Mouse (Mus musculus) heart, embryonic 14.5 days (tissue): ENCODE measurements around the gene Tpd52l1. TPM values are rescaled to one million over a fixed set of nuclear protein-coding genes. Genes with fewer than 3 reads are reported as not detected.
"Not testable (repeated sequence)": the region's sequence is repeated elsewhere in the genome, so short reads cannot be mapped to it uniquely, and the experiment has no call there.

Source experiments
- ATAC-seq: fragments of 200-750 bp; cut with Nextera tagmentation; 2 replicates; pipeline ENCODE4 v1.8.0; 2017; ENCODE audit warnings: low read depth, moderate TSS enrichment; ENCODE audit not compliant: insufficient number of reproducible peaks, insufficient read depth, low FRiP score
- H3K27ac ChIP-seq, 2 experiments: fragments of 200-500 bp in 1 of 2; fragments of 300-500 bp in 1 of 2; sonication (generic) in 1 of 2; replicated peaks in 1 of 2; 2 replicates each; pipeline ENCODE4 v1.5.1; 2012 to 2014; ENCODE audit warnings: low read depth in 2 of 2, low read length in 2 of 2, control low read depth in 1 of 2, mild to moderate bottlenecking in 1 of 2, mixed read lengths in 1 of 2; ENCODE audit not compliant: control insufficient read depth in 1 of 2, insufficient read depth in 1 of 2
- H3K27me3 ChIP-seq: fragments of 300-500 bp; sonication (generic); 2 replicates; pipeline ENCODE4 v1.6.1; 2014; ENCODE audit warnings: mild to moderate bottlenecking, low read length, control low read depth; ENCODE audit not compliant: control insufficient read depth, insufficient read depth
- H3K36me3 ChIP-seq: fragments of 300-500 bp; sonication (generic); 2 replicates; pipeline ENCODE4 v1.6.1; 2014; ENCODE audit warnings: mild to moderate bottlenecking, control low read depth, low read length, mixed read lengths; ENCODE audit not compliant: control insufficient read depth, insufficient read depth
- H3K4me1 ChIP-seq, 2 experiments: fragments of 200-500 bp in 1 of 2; fragments of 300-500 bp in 1 of 2; sonication (generic) in 1 of 2; 2 replicates each; pipeline ENCODE4 v1.6.1; 2012 to 2014; ENCODE audit warnings: low read length in 2 of 2, control low read depth in 1 of 2, mixed read lengths in 1 of 2; ENCODE audit not compliant: control insufficient read depth in 2 of 2, insufficient read depth in 2 of 2
- H3K4me2 ChIP-seq: fragments of 300-500 bp; sonication (generic); 2 replicates; pipeline ENCODE4 v1.6.1; 2014; ENCODE audit warnings: mild to moderate bottlenecking, low read length
- H3K4me3 ChIP-seq, 2 experiments: fragments of 200-500 bp in 1 of 2; fragments of 300-500 bp in 1 of 2; sonication (generic) in 1 of 2; 2 replicates each; pipeline ENCODE4 v1.5.1; 2012 to 2014; ENCODE audit warnings: low read length in 2 of 2, mild to moderate bottlenecking in 2 of 2, control low read depth in 1 of 2, low read depth in 1 of 2, moderate library complexity in 1 of 2; ENCODE audit not compliant: control insufficient read depth in 1 of 2, insufficient read depth in 1 of 2
- H3K9ac ChIP-seq: fragments of 300-500 bp; sonication (generic); 2 replicates; pipeline ENCODE4 v1.6.1; 2014; ENCODE audit warnings: mild to moderate bottlenecking, low read length
- H3K9me3 ChIP-seq: fragments of 300-500 bp; sonication (generic); 2 replicates; pipeline ENCODE4 v1.6.1; 2016; ENCODE audit warnings: low read length, control low read depth; ENCODE audit not compliant: control insufficient read depth
- WGBS: fragments of 180-500 bp; shearing (Covaris S2); extraction: QIAGEN DNeasy Blood & Tissue Kit; methylation state at CpG from one replicate; pipeline ENCODE4 v1.1.7; 2014; 5-methylcytosine and 5-hydroxymethylcytosine counted together
- polyA plus RNA-seq: library from polyadenylated mRNA; unstranded; fragments of >200 nt; fragmentation: Nextera tagmentation; extraction: Ambion mirVana; gene quantifications from 2 replicates; pipeline ENCODE4 v1.2.1, GENCODE M21; 2014

Tpd52l1 gene
- polyA plus RNA-seq, 1 experiment from 2014 or later, result 18.9 TPM

DNA sequence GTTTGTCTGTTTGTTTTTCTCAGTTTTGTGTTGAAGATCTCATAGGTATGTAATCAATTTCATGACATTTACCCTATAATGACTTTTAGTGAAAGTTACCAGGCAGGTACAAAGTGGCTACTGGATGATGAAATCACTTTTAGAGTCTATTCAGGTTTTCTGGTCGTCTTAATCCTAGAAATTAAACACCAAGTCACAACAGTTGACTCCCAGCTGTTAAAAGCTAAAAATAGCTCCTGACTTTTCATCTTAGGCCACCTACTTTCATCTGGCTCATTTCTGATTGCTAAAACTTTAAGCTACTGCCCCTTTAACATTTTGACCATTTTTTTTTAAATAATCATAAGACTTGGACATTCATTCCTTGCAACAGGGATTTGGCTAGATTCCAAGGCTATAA, 1.3 kb upstream of the Tpd52l1 start:
- Histone ChIP-seq H3K36me3 (no peaks in the 10 kb centered on the region), H3K4me2 (no peak overlapping the region), H3K27ac (no peak overlapping the region), H3K4me1 (peaks cover 0 to 4% of the 10 kb centered on the region in 2 experiments; a peak in 1 of 4 replicates), H3K4me3 (no peak overlapping the region), H3K27me3 (no peaks in the 10 kb centered on the region), H3K9ac (no peak overlapping the region), H3K9me3 (no peaks in the 10 kb centered on the region)
- 36% methylated on average over 1 of the region's 1 CpGs for WGBS
- no peak for ATAC-seq

DNA sequence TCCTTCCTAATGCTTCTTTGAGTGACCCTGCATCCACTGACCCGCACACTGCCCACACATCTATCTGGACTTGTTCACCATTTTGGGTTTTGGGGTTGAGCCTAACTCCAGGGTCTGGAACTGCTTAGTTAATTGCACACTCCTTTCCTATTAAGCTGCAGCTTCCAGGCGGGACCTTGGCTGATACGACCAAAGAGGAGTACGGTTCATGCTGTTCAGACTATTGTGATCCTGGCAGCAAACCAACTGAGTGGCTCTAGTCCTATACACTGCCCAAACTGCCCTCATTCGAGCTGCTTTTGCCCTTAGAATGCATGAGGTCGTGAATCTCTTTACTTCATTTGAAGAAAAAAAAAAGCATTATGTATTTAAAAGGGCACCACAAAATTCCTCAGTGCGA, 1.6 kb downstream of the Tpd52l1 start:
- no peaks in the 10 kb centered on the region for H3K9me3 ChIP-seq
- H3K36me3 ChIP-seq, result no peaks in the 10 kb centered on the region
- H3K4me3 ChIP-seq, result no peak overlapping the region
- WGBS, result 76% methylated on average over 7 of the region's 7 CpGs
- peaks cover 0 to 4% of the 10 kb centered on the region in 2 experiments; a peak in 1 of 4 replicates for H3K4me1 ChIP-seq
- no peak overlapping the region for H3K27ac ChIP-seq
- H3K4me2 ChIP-seq, result no peak overlapping the region
- no peak for ATAC-seq
- H3K9ac ChIP-seq, result no peak overlapping the region
- no peaks in the 10 kb centered on the region for H3K27me3 ChIP-seq

DNA sequence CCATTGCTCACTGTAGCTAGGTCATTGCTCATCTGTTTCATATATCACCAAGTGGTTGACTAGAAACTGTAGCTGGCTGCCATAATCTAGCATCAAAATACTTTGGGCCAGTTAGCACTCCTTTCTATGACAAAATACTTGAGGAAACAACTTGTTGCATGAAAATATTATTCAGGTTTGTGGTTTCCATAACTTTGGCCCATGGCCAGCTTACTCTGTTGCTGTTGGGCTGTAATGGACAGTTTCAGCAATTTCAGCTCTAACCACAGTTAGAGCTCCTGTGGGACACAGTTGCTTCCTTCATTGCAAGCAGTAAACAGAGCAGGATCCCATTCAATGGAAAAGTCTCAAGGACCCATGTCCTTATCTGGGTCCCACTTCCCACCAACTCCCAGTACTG, 4.3 kb downstream of the Tpd52l1 start:
- Histone ChIP-seq H3K36me3 (no peaks in the 10 kb centered on the region), H3K9me3 (no peaks in the 10 kb centered on the region), H3K4me1 (no peaks in the 10 kb centered on the region; a peak in 1 of 4 replicates), H3K27ac (no peak overlapping the region), H3K4me2 (no peak overlapping the region), H3K9ac (no peak overlapping the region), H3K27me3 (no peaks in the 10 kb centered on the region), H3K4me3 (no peak overlapping the region)
- ATAC-seq, result no peak

DNA sequence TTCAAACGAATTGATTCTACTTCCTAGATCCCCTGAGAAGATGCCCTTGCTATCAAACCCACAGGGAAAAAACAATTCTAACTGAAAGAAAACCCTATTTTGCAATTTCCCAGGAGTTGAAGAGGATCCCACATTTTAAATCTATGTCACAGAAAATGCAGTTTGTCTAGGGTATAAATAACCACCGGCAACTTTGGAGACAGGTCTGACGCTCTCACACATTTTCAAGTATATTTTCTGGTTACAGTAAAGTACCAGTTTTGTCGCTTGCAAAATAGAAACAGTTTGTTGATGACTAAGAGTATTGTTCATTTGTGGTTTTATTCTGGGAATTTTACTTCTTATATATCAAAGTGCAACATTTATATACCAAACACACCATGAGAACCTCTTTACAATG, 9.7 kb downstream of the Tpd52l1 start:
- no peaks in the 10 kb centered on the region for H3K4me1 ChIP-seq
- no peaks in the 10 kb centered on the region for H3K9me3 ChIP-seq
- H3K9ac ChIP-seq, result no peak overlapping the region
- no peak overlapping the region for H3K4me3 ChIP-seq
- no peaks in the 10 kb centered on the region for H3K27me3 ChIP-seq
- no peak overlapping the region for H3K27ac ChIP-seq
- ATAC-seq, result no peak
- no peak overlapping the region for H3K4me2 ChIP-seq
- WGBS, result 67% methylated on average over 4 of the region's 4 CpGs
- no peaks in the 10 kb centered on the region for H3K36me3 ChIP-seq

DNA sequence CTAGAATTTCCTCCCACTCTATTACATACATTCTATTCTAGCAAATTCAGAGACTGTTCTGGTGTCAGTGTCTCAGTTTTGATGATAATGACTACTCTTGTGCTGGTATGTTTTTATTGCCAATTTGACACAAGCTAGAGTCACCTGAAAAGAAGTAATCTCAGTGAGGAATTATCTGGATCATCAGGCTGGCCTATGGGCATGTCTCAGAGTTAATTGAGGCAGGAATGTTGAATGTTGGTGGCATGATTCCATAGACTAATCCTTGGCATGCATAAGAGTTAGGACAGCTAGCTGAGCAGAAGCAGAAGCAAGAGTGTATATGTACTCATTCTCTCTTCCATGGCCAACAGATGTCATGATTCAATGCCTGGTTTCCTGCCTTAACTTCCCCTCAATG, 27.8 kb downstream of the Tpd52l1 start:
- no peak overlapping the region for H3K4me2 ChIP-seq

DNA sequence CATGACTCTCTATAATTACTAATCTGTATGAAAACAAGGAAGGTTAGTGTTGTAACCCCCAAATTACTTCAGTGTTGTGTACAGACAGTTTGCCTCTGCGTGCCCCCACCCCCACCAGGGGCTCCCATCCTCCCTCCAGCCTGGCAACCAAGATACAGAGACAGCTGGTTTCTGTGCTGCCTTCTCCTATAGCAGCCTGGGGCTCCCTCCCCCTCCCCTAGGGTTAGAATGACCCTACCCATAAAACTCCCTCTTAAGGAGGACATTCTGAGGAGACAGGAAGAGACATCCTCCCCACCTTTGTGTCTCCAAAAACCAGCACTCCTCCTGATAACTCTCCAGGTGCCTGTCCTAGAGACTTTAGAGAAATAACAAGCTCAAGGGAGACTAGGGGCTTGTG, 52.8 kb downstream of the Tpd52l1 start:
- 71% methylated on average over 1 of the region's 1 CpGs for WGBS
- Histone ChIP-seq H3K4me2 (no peak overlapping the region), H3K36me3 (no peaks in the 10 kb centered on the region), H3K4me1 (peaks cover 2 to 4% of the 10 kb centered on the region in 2 experiments; a peak in 1 of 4 replicates), H3K9ac (no peak overlapping the region), H3K27me3 (no peaks in the 10 kb centered on the region), H3K4me3 (no peak overlapping the region), H3K9me3 (no peaks in the 10 kb centered on the region), H3K27ac (no peak overlapping the region)
- ATAC-seq, result no peak

More for the DNA sequence above, 27.8 kb downstream of the Tpd52l1 start:
- no peaks in the 10 kb centered on the region for H3K4me1 ChIP-seq
- no peaks in the 10 kb centered on the region for H3K27me3 ChIP-seq
- H3K9ac ChIP-seq, result no peak overlapping the region
- H3K27ac ChIP-seq, result no peak overlapping the region
- H3K36me3 ChIP-seq, result no peaks in the 10 kb centered on the region
- H3K4me3 ChIP-seq, result no peak overlapping the region
- H3K9me3 ChIP-seq, result no peaks in the 10 kb centered on the region
- no peak for ATAC-seq

DNA sequence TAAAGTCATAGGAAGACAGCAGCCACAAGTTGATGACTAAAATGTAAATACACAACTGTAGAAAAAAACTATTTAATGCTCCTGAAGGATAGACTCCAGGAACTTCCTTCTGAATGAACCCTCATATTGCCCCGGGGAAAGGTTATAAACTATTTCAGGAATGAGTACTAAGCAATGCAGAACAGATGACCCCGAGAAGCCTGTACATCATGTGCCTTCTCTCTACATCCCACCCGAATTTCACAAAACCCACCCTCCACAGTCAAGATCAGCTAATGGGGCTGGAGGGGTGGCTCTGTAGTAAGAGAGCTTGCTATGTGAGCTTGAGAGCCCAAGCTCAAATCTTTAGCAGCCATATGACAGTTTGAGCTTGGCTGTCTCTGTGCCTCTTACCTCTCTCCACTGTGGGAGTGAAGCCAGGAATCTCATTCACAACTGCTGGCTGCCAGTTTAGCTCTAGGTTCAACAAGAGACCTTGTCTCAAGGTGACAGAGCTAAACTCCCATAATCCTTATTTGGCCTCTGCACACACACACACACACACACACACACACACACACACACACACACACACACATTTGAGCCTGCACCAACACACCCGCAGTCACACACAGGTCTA, 54.9 kb downstream of the Tpd52l1 start:
- ATAC-seq, result peak; percentile 59; the same call in 1 of the 2 replicates
- Histone ChIP-seq H3K27ac (peak overlapping the region; percentile 33 to 78; a peak in 3 of 4 replicates), H3K4me3 (no peak overlapping the region), H3K27me3 (no peaks in the 10 kb centered on the region), H3K36me3 (no peaks in the 10 kb centered on the region), H3K4me1 (peaks cover 2 to 4% of the 10 kb centered on the region in 2 experiments; a peak in 1 of 4 replicates), H3K9me3 (no peaks in the 10 kb centered on the region), H3K4me2 (no peak overlapping the region), H3K9ac (no peak overlapping the region)
- WGBS, result 34% methylated on average over 4 of the region's 4 CpGs

DNA sequence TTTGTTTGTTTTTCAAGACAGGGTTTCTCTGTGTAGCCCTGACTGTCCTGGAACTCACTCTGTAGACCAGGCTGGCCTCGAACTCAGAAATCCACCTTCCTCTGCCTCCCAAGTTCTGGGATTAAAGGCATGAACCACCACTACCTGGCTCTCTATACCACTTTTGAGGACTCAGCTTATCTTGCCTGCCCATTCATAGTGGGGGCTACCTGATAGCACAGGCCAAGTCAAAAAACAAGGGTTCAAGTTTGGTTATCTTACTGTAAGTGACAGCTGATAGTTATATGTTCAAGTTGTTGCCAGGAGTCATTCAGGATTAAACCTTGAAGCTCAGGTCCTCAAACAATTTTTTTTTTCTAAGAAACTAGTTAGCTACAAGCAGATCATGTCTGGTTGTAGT, 57.2 kb downstream of the Tpd52l1 start:
- not testable (repeated sequence) for ATAC-seq, H3K27me3 ChIP-seq, H3K4me2 ChIP-seq, H3K9ac ChIP-seq, H3K9me3 ChIP-seq, H3K27ac ChIP-seq, H3K4me3 ChIP-seq, H3K36me3 ChIP-seq, H3K4me1 ChIP-seq
- 86% methylated on average over 1 of the region's 1 CpGs for WGBS
